8 mouse cellular contexts compared by ENCODE assay signal in the genomic region with DNA sequence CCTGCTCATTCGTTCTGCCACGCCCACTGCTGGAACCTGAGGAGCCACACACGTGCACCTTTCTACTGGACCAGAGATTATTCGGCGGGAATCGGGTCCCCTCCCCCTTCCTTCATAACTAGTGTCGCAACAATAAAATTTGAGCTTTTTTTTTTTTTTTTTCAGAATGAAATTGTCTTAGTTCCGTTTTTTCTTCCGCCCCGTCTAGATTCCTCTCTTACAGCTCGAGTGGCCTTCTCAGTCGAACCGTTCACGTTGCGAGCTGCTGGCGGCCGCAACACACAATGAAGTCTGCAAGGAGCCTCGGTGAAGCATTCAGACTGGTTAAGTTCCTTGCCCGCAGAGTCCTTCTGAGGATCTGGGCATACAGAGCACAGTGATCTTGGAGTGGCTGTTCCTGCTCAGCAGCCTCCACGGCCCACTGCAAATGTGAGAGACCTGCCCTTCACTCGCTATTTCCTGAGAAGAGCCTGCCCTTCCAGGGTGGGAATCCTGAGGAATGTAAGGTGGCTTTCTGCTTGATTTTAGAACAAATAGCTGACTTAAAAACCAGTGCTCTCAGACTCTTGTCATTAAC. TPM values are rescaled to one million over a fixed set of nuclear protein-coding genes. Genes with fewer than 3 reads are reported as not detected.
DNase-seq lines count a peak whose midpoint lies in the region; ATAC-seq and TF ChIP-seq lines count a peak whose summit lies in the region.
"Not testable (repeated sequence)": the region's sequence is repeated elsewhere in the genome, so short reads cannot be mapped to it uniquely, and the experiment has no call there.

No protein-coding gene starts in this region.

- TF ChIP-seq POLR2A in CH12.LX (IDR thresholded peaks at IDR 0.05; ENCODE audit: low read depth, low read length) = peak; percentile 37; the same call in 1 of the 2 replicates
- TF ChIP-seq POLR2A in bone marrow, adult 2 months (IDR thresholded peaks at IDR 0.05; ENCODE audit: borderline replicate concordance, control insufficient read depth, low read depth, low read length) = not testable (repeated sequence)

- in situ Hi-C loops in CH12.LX (cut with MboI; ENCODE audit: low pct_ligation_motif_present, low pct_unique_long_range_greater_than_20kb, low sequenced_read_pairs) = not testable (repeated sequence)

- H3K9me3 ChIP-seq in CH12.LX (replicated peaks; ENCODE audit: low read length); embryonic facial prominence, embryonic 15.5 days (replicated peaks); intestine, embryonic 16.5 days (ENCODE audit: control insufficient read depth, low read length); liver, embryonic 12.5 days (replicated peaks); lung, postnatal 0 days (ENCODE audit: low read length); stomach, postnatal 0 days (ENCODE audit: control insufficient read depth, low read length): not testable (repeated sequence)

- H3K79me2 ChIP-seq in CH12.LX (replicated peaks; ENCODE audit: control insufficient read depth, extremely low read depth, insufficient read depth, poor library complexity, severe bottlenecking) = not testable (repeated sequence)

- H3K4me1 ChIP-seq in CH12.LX (ENCODE audit: control insufficient read depth in 1 of 2, insufficient read depth in 2 of 2) = peaks cover 10 to 72% of the 10 kb centered on the region in 2 experiments
- not testable (repeated sequence) for H3K4me1 ChIP-seq in bone marrow, adult 2 months (ENCODE audit: control insufficient read depth, insufficient read depth, low read length); embryonic facial prominence, embryonic 15.5 days; intestine, embryonic 16.5 days (ENCODE audit: control insufficient read depth, insufficient read depth, low read length); liver, embryonic 12.5 days; lung, postnatal 0 days (ENCODE audit: insufficient read depth, low read depth, low read length); stomach, postnatal 0 days (replicated peaks; ENCODE audit: control insufficient read depth, insufficient read depth)

- not testable (repeated sequence) for TF ChIP-seq CTCF in CH12.LX (conservative IDR thresholded peaks at IDR 0.05 in 1 of 2, IDR thresholded peaks at IDR 0.05 in 1 of 2; ENCODE audit: low read depth in 2 of 2, low read length in 2 of 2); bone marrow, adult 2 months (IDR thresholded peaks at IDR 0.05; ENCODE audit: control insufficient read depth, insufficient read depth, low read length); lung, postnatal 0 days (IDR thresholded peaks at IDR 0.05); stomach, postnatal 0 days (IDR thresholded peaks at IDR 0.05; ENCODE audit: low read depth)

- peak overlapping the region in 1 of 3 experiments; percentile 32 for H3K4me3 ChIP-seq in CH12.LX (replicated peaks in 1 of 3; ENCODE audit: low read depth in 2 of 3, low read length in 2 of 3, poor library complexity in 1 of 3)
- H3K4me3 ChIP-seq in bone marrow, adult 2 months (replicated peaks; ENCODE audit: control insufficient read depth, low read depth, low read length) = peak overlapping the region; percentile 29
- not testable (repeated sequence) for H3K4me3 ChIP-seq in embryonic facial prominence, embryonic 15.5 days (replicated peaks); intestine, embryonic 16.5 days (ENCODE audit: low read length); liver, embryonic 12.5 days; lung, postnatal 0 days (ENCODE audit: low read depth, low read length); stomach, postnatal 0 days (ENCODE audit: low read depth, low read length)

- TF ChIP-seq RAD21 in CH12.LX (IDR thresholded peaks at IDR 0.05; ENCODE audit: low read depth, low read length) = not testable (repeated sequence)

- 8% methylated on average over 21 of the region's 21 CpGs for WGBS in bone marrow, adult 2 months
- 58% methylated on average over 21 of the region's 21 CpGs for WGBS in embryonic facial prominence, embryonic 15.5 days
- 68% methylated on average over 16 of the region's 21 CpGs for WGBS in intestine, embryonic 16.5 days
- 51% methylated on average over 21 of the region's 21 CpGs for WGBS in liver, embryonic 12.5 days (ENCODE audit: insufficient replicate concordance)
- WGBS in lung, postnatal 0 days = 47% methylated on average over 15 of the region's 21 CpGs
- WGBS in stomach, postnatal 0 days = 57% methylated on average over 20 of the region's 21 CpGs

- not testable (repeated sequence) for TF ChIP-seq EP300 in CH12.LX (IDR thresholded peaks at IDR 0.05; ENCODE audit: low read length); lung, postnatal 0 days (IDR thresholded peaks at IDR 0.05); stomach, postnatal 0 days (optimal IDR thresholded peaks at IDR 0.05)

- H3K27me3 ChIP-seq in CH12.LX (replicated peaks); embryonic facial prominence, embryonic 15.5 days; intestine, embryonic 16.5 days (replicated peaks; ENCODE audit: control insufficient read depth, insufficient read depth, low read length); liver, embryonic 12.5 days (replicated peaks); lung, postnatal 0 days (replicated peaks; ENCODE audit: insufficient read depth, low read length); stomach, postnatal 0 days (ENCODE audit: control insufficient read depth, insufficient read depth, low read length): not testable (repeated sequence)

- H3K27ac ChIP-seq in CH12.LX (ENCODE audit: insufficient read depth, low read depth) = peak overlapping the region; percentile 69
- H3K27ac ChIP-seq in bone marrow, adult 2 months (ENCODE audit: control insufficient read depth, insufficient read depth, low read depth, low read length, poor library complexity) = peak overlapping the region; percentile 42
- H3K27ac ChIP-seq in embryonic facial prominence, embryonic 15.5 days (replicated peaks) = peak overlapping the region; percentile 73
- not testable (repeated sequence) for H3K27ac ChIP-seq in intestine, embryonic 16.5 days (ENCODE audit: low read length); liver, embryonic 12.5 days
- peak overlapping the region; percentile 33; the same call in 1 of the 2 replicates for H3K27ac ChIP-seq in lung, postnatal 0 days (ENCODE audit: low read length)
- peak overlapping the region; percentile 58 for H3K27ac ChIP-seq in stomach, postnatal 0 days (replicated peaks)

- not testable (repeated sequence) for ATAC-seq in embryonic facial prominence, embryonic 15.5 days (ENCODE audit: insufficient number of reproducible peaks, low FRiP score, low TSS enrichment, low read depth); intestine, embryonic 16.5 days; liver, embryonic 12.5 days; stomach, postnatal 0 days (ENCODE audit: low FRiP score, low TSS enrichment)
- ATAC-seq in lung, postnatal 0 days = peak; percentile 61
- ATAC-seq in neutrophil, adult 5-6 weeks (ENCODE audit: extremely low read depth, insufficient number of reproducible peaks, low FRiP score, poor library complexity, severe bottlenecking) = 0 out of 2 replicates have a peak, but pooled peaks have one; percentile 20

- not testable (repeated sequence) for DNase-seq in CH12.LX (ENCODE audit: extremely low read depth); lung, postnatal 0 days (ENCODE audit: low spot score); stomach, postnatal 0 days (ENCODE audit: low spot score)

- H3K36me3 ChIP-seq in CH12.LX (replicated peaks in 1 of 2; ENCODE audit: control insufficient read depth in 1 of 2, insufficient read depth in 1 of 2, low read length in 1 of 2) = peaks cover 44 to 79% of the 10 kb centered on the region in 2 experiments
- not testable (repeated sequence) for H3K36me3 ChIP-seq in embryonic facial prominence, embryonic 15.5 days; intestine, embryonic 16.5 days (ENCODE audit: control insufficient read depth, insufficient read depth, low read length); liver, embryonic 12.5 days; lung, postnatal 0 days (ENCODE audit: insufficient read depth, low read length); stomach, postnatal 0 days (ENCODE audit: control insufficient read depth, insufficient read depth, low read length)

- peak overlapping the region; percentile 76 for H3K4me2 ChIP-seq in CH12.LX (ENCODE audit: insufficient read depth, low read depth, poor library complexity, severe bottlenecking)
- H3K4me2 ChIP-seq in embryonic facial prominence, embryonic 15.5 days (replicated peaks) = peak overlapping the region; percentile 32
- 0 out of 2 replicates have a peak overlapping the region, but pooled peaks have one; percentile 6 for H3K4me2 ChIP-seq in intestine, embryonic 16.5 days (ENCODE audit: low read depth, low read length)
- peak overlapping the region; percentile 31 for H3K4me2 ChIP-seq in liver, embryonic 12.5 days
- H3K4me2 ChIP-seq in lung, postnatal 0 days (replicated peaks; ENCODE audit: low read depth, low read length) = 0 out of 2 replicates have a peak overlapping the region, but pooled peaks have one; percentile 17
- 0 out of 2 replicates have a peak overlapping the region, but pooled peaks have one; percentile 8 for H3K4me2 ChIP-seq in stomach, postnatal 0 days (replicated peaks; ENCODE audit: low read depth)

- H3K9ac ChIP-seq in CH12.LX (ENCODE audit: insufficient read depth, low read depth) = peak overlapping the region; percentile 4
- not testable (repeated sequence) for H3K9ac ChIP-seq in embryonic facial prominence, embryonic 15.5 days; intestine, embryonic 16.5 days (ENCODE audit: low read depth, low read length); liver, embryonic 12.5 days; lung, postnatal 0 days (replicated peaks; ENCODE audit: low read depth); stomach, postnatal 0 days (ENCODE audit: low read length)

- dilution Hi-C loops in CH12.LX (cut with MboI; ENCODE audit: extremely low pct_ligation_motif_present, extremely low pct_unique_long_range_greater_than_20kb, low sequenced_read_pairs) = not testable (repeated sequence)

RNA-seq across cellular contexts. Expression of a gene that starts 13.4 kb away (rescaled TPM):
- total RNA-seq in CH12.LX (2012; rRNA removed) (37.2 and 37.6 TPM in 2 replicates), CH12.LX (2014; rRNA removed) (50.5 and 53.8 TPM in 2 replicates)
- 85.7 and 88.6 TPM in 2 replicates for polyA plus RNA-seq in CH12.LX (2012; ENCODE audit: insufficient read length, low read depth)
- polyA plus RNA-seq in bone marrow, adult 2 months (2011; ENCODE audit: insufficient read depth, insufficient read length, low replicate concordance, missing spikeins) = 9.1 and 19.2 TPM in 2 replicates
- 13.7 and 15.4 TPM in 2 replicates for polyA plus RNA-seq in embryonic facial prominence, embryonic 15.5 days (2015; fragmentation: Nextera tagmentation; extraction: Ambion mirVana)
- polyA plus RNA-seq in intestine, embryonic 16.5 days (2015; fragmentation: Nextera tagmentation; extraction: Ambion mirVana) = 6.8 and 7.0 TPM in 2 replicates
- polyA plus RNA-seq in liver, embryonic 12.5 days (2016; fragmentation: Nextera tagmentation; extraction: Ambion mirVana) = 2.9 and 3.3 TPM in 2 replicates
- 36.1 and 37.8 TPM in 2 replicates for polyA plus RNA-seq in lung, postnatal 0 days (2015; fragmentation: Nextera tagmentation; extraction: Ambion mirVana)
- total RNA-seq in neutrophil, adult 5-6 weeks (2017) = 24.6 and 25.2 TPM in 2 replicates
- polyA plus RNA-seq in stomach, postnatal 0 days (2015; fragmentation: Nextera tagmentation; extraction: Ambion mirVana) = 16.8 and 17.1 TPM in 2 replicates

RNA-seq across cellular contexts. Expression of a gene that starts 58.1 kb away (rescaled TPM):
- total RNA-seq in CH12.LX (2012; rRNA removed) = 22.3 and 23.0 TPM in 2 replicates
- total RNA-seq in CH12.LX (2014; rRNA removed) = 25.7 and 26.5 TPM in 2 replicates
- 19.5 and 21.2 TPM in 2 replicates for polyA plus RNA-seq in CH12.LX (2012; ENCODE audit: insufficient read length, low read depth)
- polyA plus RNA-seq in bone marrow, adult 2 months (2011; ENCODE audit: insufficient read depth, insufficient read length, low replicate concordance, missing spikeins) = 8.6 and 9.4 TPM in 2 replicates
- 26.9 and 28.0 TPM in 2 replicates for polyA plus RNA-seq in embryonic facial prominence, embryonic 15.5 days (2015; fragmentation: Nextera tagmentation; extraction: Ambion mirVana)
- polyA plus RNA-seq in intestine, embryonic 16.5 days (2015; fragmentation: Nextera tagmentation; extraction: Ambion mirVana) = 38.6 and 47.1 TPM in 2 replicates
- polyA plus RNA-seq in liver, embryonic 12.5 days (2016; fragmentation: Nextera tagmentation; extraction: Ambion mirVana) = 15.5 and 17.1 TPM in 2 replicates
- 15.3 and 16.4 TPM in 2 replicates for polyA plus RNA-seq in lung, postnatal 0 days (2015; fragmentation: Nextera tagmentation; extraction: Ambion mirVana)
- 34.7 and 36.0 TPM in 2 replicates for total RNA-seq in neutrophil, adult 5-6 weeks (2017)
- polyA plus RNA-seq in stomach, postnatal 0 days (2015; fragmentation: Nextera tagmentation; extraction: Ambion mirVana) = 24.7 and 28.0 TPM in 2 replicates

Comparison
In these comparisons a context has a peak if more than half of its experiments do, and no peak if none do; other contexts are left out.
1. H3K4me2 ChIP-seq: peak in every context shown above with its lines; median percentile 76 in CH12.LX; 32 in embryonic facial prominence, embryonic 15.5 days; 31 in liver, embryonic 12.5 days; 17 in lung, postnatal 0 days; 8 in stomach, postnatal 0 days; 6 in intestine, embryonic 16.5 days.